Mouse (Mus musculus): ENCODE measurements around the gene Gm9999. TPM values are rescaled to one million over a fixed set of nuclear protein-coding genes. Genes with fewer than 3 reads are reported as not detected.
"Not testable (repeated sequence)": the region's sequence is repeated elsewhere in the genome, so short reads cannot be mapped to it uniquely, and the experiment has no call there.

The Gm9999 gene
- not detected for total RNA-seq (2022)

- DNase-seq (ENCODE audit: low spot score in 2 of 2), result no peak
Measured at GRCm38 (mm10) chr7:46983280-46983679, at the start of gene Gm9999. Gm9999 (plus strand) TSS chr7:46983580.

- DNase-seq (ENCODE audit: low spot score in 2 of 2), result no peak
Measured at GRCm38 (mm10) chr7:46934788-46935187, 48.6 kb upstream of the Gm9999 start.

- no peak for DNase-seq (ENCODE audit: low spot score in 2 of 2)
Measured at GRCm38 (mm10) chr7:46935847-46936246, 47.5 kb upstream of the Gm9999 start.

GRCm38 (mm10) chr7:46957831-46958691 lies 25.3 kb upstream of the Gm9999 start, which contains the start of gene Uevld:
Uevld (minus strand) TSS chr7:46958527.
- DNase-seq (ENCODE audit: low spot score in 2 of 2), result peak; percentile 87 to 90

GRCm38 (mm10) chr7:46958853-46959252 lies 24.5 kb upstream of the Gm9999 start:
- no peak for DNase-seq (ENCODE audit: low spot score in 2 of 2)

GRCm38 (mm10) chr7:46960991-46961390 lies 22.4 kb upstream of the Gm9999 start:
- no peak for DNase-seq (ENCODE audit: low spot score in 2 of 2)

- no peak for DNase-seq (ENCODE audit: low spot score in 2 of 2)
Measured at GRCm38 (mm10) chr7:46962132-46962531, 21.2 kb upstream of the Gm9999 start.

GRCm38 (mm10) chr7:46962806-46963618 lies 20.4 kb upstream of the Gm9999 start:
- peak; percentile 51 to 75 for DNase-seq (ENCODE audit: low spot score in 2 of 2)

GRCm38 (mm10) chr7:46964070-46964469 lies 19.3 kb upstream of the Gm9999 start:
- no peak for DNase-seq (ENCODE audit: low spot score in 2 of 2)

- DNase-seq (ENCODE audit: low spot score in 2 of 2), result no peak
Measured at GRCm38 (mm10) chr7:46969898-46970297, 13.5 kb upstream of the Gm9999 start.

GRCm38 (mm10) chr7:46974648-46975047 lies 8.7 kb upstream of the Gm9999 start:
- DNase-seq (ENCODE audit: low spot score in 2 of 2), result no peak

- DNase-seq (ENCODE audit: low spot score in 2 of 2), result no peak
Measured at GRCm38 (mm10) chr7:46975456-46975855, 7.9 kb upstream of the Gm9999 start.

GRCm38 (mm10) chr7:46985718-46986505 lies 2.5 kb downstream of the Gm9999 start:
- no peak for DNase-seq (ENCODE audit: low spot score in 2 of 2)

GRCm38 (mm10) chr7:46986646-46987045 lies 3.3 kb downstream of the Gm9999 start:
- no peak for DNase-seq (ENCODE audit: low spot score in 2 of 2)

GRCm38 (mm10) chr7:46987073-46987472 lies 3.7 kb downstream of the Gm9999 start:
- no peak for DNase-seq (ENCODE audit: low spot score in 2 of 2)

- not testable (repeated sequence) for DNase-seq (ENCODE audit: low spot score in 2 of 2)
Measured at GRCm38 (mm10) chr7:46989387-46989786, 6.0 kb downstream of the Gm9999 start.

GRCm38 (mm10) chr7:46993079-46993478 lies 9.7 kb downstream of the Gm9999 start:
- no peak for DNase-seq (ENCODE audit: low spot score in 2 of 2)

- DNase-seq (ENCODE audit: low spot score in 2 of 2), result no peak
Measured at GRCm38 (mm10) chr7:46995558-46995957, 12.2 kb downstream of the Gm9999 start.

GRCm38 (mm10) chr7:46997008-46997407 lies 13.6 kb downstream of the Gm9999 start:
- DNase-seq (ENCODE audit: low spot score in 2 of 2), result no peak

- no peak for DNase-seq (ENCODE audit: low spot score in 2 of 2)
Measured at GRCm38 (mm10) chr7:46997644-46998395, 14.4 kb downstream of the Gm9999 start.

GRCm38 (mm10) chr7:46998942-46999341 lies 15.6 kb downstream of the Gm9999 start:
- DNase-seq (ENCODE audit: low spot score in 2 of 2), result no peak

All from layer of hippocampus, adult 8-10 months (tissue).